In genomic region chr10:123199119-123199518, GRCm38 (mm10) we compare ENCODE assay signal across 25 mouse cellular contexts. TPM values are rescaled to one million over a fixed set of nuclear protein-coding genes. Genes with fewer than 3 reads are reported as not detected.
A peak's percentile ranks its signal among the peaks of the same experiment; 100 is the strongest.
DNase-seq lines count a peak whose midpoint lies in the region; ATAC-seq and TF ChIP-seq lines count a peak whose summit lies in the region.
"Had no signal": no experiment of that assay in that cellular context is flagged by ENCODE, and none has a peak within 500 bp of the region (broad histone marks: within the 10 kb centered on the region; RNA-seq: fewer than 3 reads in every experiment).

No protein-coding gene starts in this region.

- no peak for ATAC-seq in liver, postnatal 0 days
- no peak for ATAC-seq in liver, embryonic 12.5 days
- 0 out of 2 replicates have a peak, but pooled peaks have one; percentile 20 for ATAC-seq in erythroid progenitor cell, adult 5-6 weeks (replicated peaks; ENCODE audit: low FRiP score, poor library complexity, severe bottlenecking)
- ATAC-seq: CD4-positive, CD25-positive, alpha-beta regulatory T cell, adult 4 months; forebrain, embryonic 15.5 days; hindbrain, embryonic 16.5 days; inflammation-experienced regulatory T-cells, adult 6 months; intestine, postnatal 0 days had no signal

- WGBS in liver, postnatal 0 days (ENCODE audit: insufficient replicate concordance): 38% methylated on average over 3 of the region's 3 CpGs
- 48% methylated on average over 3 of the region's 3 CpGs for WGBS in liver, embryonic 12.5 days (ENCODE audit: insufficient replicate concordance)

- TF ChIP-seq EP300 in liver, postnatal 0 days (IDR thresholded peaks at IDR 0.05; ENCODE audit: low read depth): 0 out of 2 replicates have a peak, but pooled peaks have one; percentile 24

- H3K9ac ChIP-seq in liver, postnatal 0 days (replicated peaks): no peak overlapping the region
- H3K9ac ChIP-seq in liver, embryonic 12.5 days: no peak overlapping the region
- H3K9ac ChIP-seq: embryonic facial prominence, embryonic 15.5 days; forebrain, embryonic 15.5 days; hindbrain, embryonic 12.5 days had no signal

- no peak for TF ChIP-seq CTCF in liver, postnatal 0 days (IDR thresholded peaks at IDR 0.05; ENCODE audit: low read depth)

- no peak overlapping the region for H3K4me3 ChIP-seq in liver, postnatal 0 days (ENCODE audit: low read depth, low read length)
- no peak overlapping the region for H3K4me3 ChIP-seq in liver, embryonic 12.5 days
- H3K4me3 ChIP-seq: embryonic facial prominence, embryonic 15.5 days; erythroblast, embryonic 14.5 days; forebrain, embryonic 15.5 days; heart, embryonic 10.5 days; hindbrain, embryonic 12.5 days had no signal

- H3K36me3 ChIP-seq in liver, postnatal 0 days (replicated peaks; ENCODE audit: insufficient read depth, low read length): no peaks in the 10 kb centered on the region
- no peaks in the 10 kb centered on the region for H3K36me3 ChIP-seq in liver, embryonic 12.5 days
- H3K36me3 ChIP-seq: embryonic facial prominence, embryonic 15.5 days; forebrain, embryonic 15.5 days; G1E; heart, embryonic 10.5 days; hindbrain, embryonic 12.5 days had no signal

- H3K27ac ChIP-seq in liver, postnatal 0 days (ENCODE audit: low read depth): no peak overlapping the region
- no peak overlapping the region for H3K27ac ChIP-seq in liver, embryonic 12.5 days
- H3K27ac ChIP-seq: embryonic facial prominence, embryonic 15.5 days; forebrain, embryonic 15.5 days; heart, embryonic 10.5 days; hindbrain, embryonic 12.5 days had no signal

- no peaks in the 10 kb centered on the region for H3K9me3 ChIP-seq in liver, postnatal 0 days (ENCODE audit: low read length)
- H3K9me3 ChIP-seq in liver, embryonic 12.5 days (replicated peaks): no peaks in the 10 kb centered on the region
- H3K9me3 ChIP-seq: embryonic facial prominence, embryonic 15.5 days; forebrain, embryonic 15.5 days; G1E; heart, embryonic 10.5 days; hindbrain, embryonic 12.5 days had no signal

- no peak overlapping the region for H3K4me2 ChIP-seq in liver, postnatal 0 days (ENCODE audit: low read depth, low read length)
- H3K4me2 ChIP-seq in liver, embryonic 12.5 days: no peak overlapping the region
- H3K4me2 ChIP-seq: embryonic facial prominence, embryonic 15.5 days; forebrain, embryonic 15.5 days; hindbrain, embryonic 12.5 days had no signal

- peak; percentile 28 for DNase-seq in adrenal gland, adult 2 months
- DNase-seq in adrenal gland, adult 18-20 months (ENCODE audit: low spot score in 2 of 2): no peak
- DNase-seq in liver, postnatal 0 days: no peak
- no peak for DNase-seq in left cerebral cortex, postnatal 10 days (ENCODE audit: extremely low spot score in 1 of 2, low spot score in 2 of 2)
- DNase-seq in ovary, postnatal 36 days (ENCODE audit: low spot score): no peak
- DNase-seq: B cell, adult 2 months; cerebellum, adult 18-20 months; cerebellum, postnatal 10 days; embryo, embryonic 11 days; gastrocnemius, postnatal 36 days; heart, adult 11 months; heart, postnatal 10 days; heart, postnatal 4 days had no signal

- intact Hi-C loops in left cerebral cortex, postnatal 10 days (cut with DNase I): no loop called here

- H3K4me1 ChIP-seq in liver, postnatal 0 days (ENCODE audit: insufficient read depth): peaks cover 24% of the 10 kb centered on the region
- H3K4me1 ChIP-seq in liver, embryonic 12.5 days: peaks cover 42% of the 10 kb centered on the region

- no peaks in the 10 kb centered on the region for H3K27me3 ChIP-seq in liver, postnatal 0 days (ENCODE audit: insufficient read depth, low read length)
- H3K27me3 ChIP-seq in liver, embryonic 12.5 days (replicated peaks): no peaks in the 10 kb centered on the region
- H3K27me3 ChIP-seq: embryonic facial prominence, embryonic 15.5 days; forebrain, embryonic 15.5 days; hindbrain, embryonic 12.5 days had no signal

RNA-seq across cellular contexts. Expression of gene Usp15, which starts 2.3 kb away (rescaled TPM):
- 100 to 1,000 TPM in 1 of 2 experiments, 10 to 100 TPM in 1; 67.7 to 105 TPM for total RNA-seq in adrenal gland, adult 2 months (2021)
- 1.3 and 1.5 TPM in 2 replicates for polyA plus RNA-seq in adrenal gland, adult 2 months (2012; rRNA removed)
- total RNA-seq in adrenal gland, adult 18-20 months (2021): 10 to 100 TPM; 75.2 to 92.7 TPM
- polyA plus RNA-seq in liver, postnatal 0 days (2015; fragmentation: Nextera tagmentation; extraction: Ambion mirVana): 59.3 and 59.9 TPM in 2 replicates
- 114 and 115 TPM in 2 replicates for polyA plus RNA-seq in liver, embryonic 12.5 days (2016; fragmentation: Nextera tagmentation; extraction: Ambion mirVana)
- 405 and 417 TPM in 2 replicates for total RNA-seq in erythroid progenitor cell, adult 5-6 weeks (2015; ENCODE audit: low replicate concordance)
- 704 and 813 TPM in 2 replicates for total RNA-seq in erythroid progenitor cell, adult 5-6 weeks (2017; ENCODE audit: low replicate concordance)
- total RNA-seq in left cerebral cortex, postnatal 10 days (2021): 100 to 1,000 TPM; 116 to 122 TPM
